Mouse (Mus musculus) adrenal gland, postnatal 0 days (tissue): ENCODE data around the gene Lin28b. TPM values are rescaled to one million over a fixed set of nuclear protein-coding genes. Genes with fewer than 3 reads are reported as not detected.

Source experiments
- polyA plus RNA-seq: library from polyadenylated mRNA; unstranded; fragments of >200 nt; fragmentation: Nextera tagmentation; extraction: Ambion mirVana; gene quantifications from 2 replicates; pipeline ENCODE4 v1.2.1, GENCODE M21; 2015

The Lin28b gene
- 0.39 and 0.60 TPM in 2 replicates for polyA plus RNA-seq

DNA sequence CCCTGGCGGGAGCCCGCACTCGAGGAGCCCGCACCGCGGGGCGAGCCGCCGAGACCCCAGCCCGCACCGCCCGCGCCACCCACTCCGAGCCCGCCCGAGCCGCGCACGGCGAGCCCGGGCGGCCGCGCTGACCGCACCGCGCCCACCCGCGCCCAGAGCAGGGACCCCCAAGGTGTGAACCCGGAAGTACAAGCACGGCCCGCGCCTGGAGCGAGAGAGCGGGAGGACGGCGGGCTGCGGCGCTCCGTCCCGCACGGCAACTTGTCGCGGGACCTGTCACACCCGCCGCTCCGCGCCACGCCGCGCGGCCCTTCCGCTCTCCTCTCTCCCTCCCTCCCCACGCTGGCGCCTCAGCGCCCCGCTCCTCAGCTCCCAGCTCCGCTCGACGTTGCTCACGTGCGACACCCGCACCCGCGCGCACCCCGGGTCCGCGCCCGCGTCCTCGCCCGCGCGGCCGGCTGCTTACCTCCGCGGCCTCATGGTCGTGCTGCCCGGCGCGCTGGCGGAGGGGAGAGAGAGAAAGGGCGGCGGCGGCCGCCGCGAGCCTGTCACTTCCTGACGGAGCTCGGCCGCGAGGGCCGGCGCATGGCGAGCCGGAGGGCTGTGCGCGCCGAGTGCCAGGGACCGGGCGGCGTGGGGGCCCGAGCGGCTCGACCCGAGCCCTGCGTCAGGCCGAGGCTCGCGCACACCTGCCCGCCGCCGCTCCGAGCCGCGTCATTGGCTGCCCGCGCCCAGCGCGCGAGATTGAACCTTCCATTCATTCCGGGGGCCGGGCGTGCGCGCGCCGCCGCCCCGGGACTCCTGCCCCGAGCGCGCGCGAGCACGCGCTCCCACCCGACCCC lies at the start of gene Lin28b:
Gene Lin28b (minus strand): TSS at position 635 of the 842 bp plus-strand sequence.

DNA sequence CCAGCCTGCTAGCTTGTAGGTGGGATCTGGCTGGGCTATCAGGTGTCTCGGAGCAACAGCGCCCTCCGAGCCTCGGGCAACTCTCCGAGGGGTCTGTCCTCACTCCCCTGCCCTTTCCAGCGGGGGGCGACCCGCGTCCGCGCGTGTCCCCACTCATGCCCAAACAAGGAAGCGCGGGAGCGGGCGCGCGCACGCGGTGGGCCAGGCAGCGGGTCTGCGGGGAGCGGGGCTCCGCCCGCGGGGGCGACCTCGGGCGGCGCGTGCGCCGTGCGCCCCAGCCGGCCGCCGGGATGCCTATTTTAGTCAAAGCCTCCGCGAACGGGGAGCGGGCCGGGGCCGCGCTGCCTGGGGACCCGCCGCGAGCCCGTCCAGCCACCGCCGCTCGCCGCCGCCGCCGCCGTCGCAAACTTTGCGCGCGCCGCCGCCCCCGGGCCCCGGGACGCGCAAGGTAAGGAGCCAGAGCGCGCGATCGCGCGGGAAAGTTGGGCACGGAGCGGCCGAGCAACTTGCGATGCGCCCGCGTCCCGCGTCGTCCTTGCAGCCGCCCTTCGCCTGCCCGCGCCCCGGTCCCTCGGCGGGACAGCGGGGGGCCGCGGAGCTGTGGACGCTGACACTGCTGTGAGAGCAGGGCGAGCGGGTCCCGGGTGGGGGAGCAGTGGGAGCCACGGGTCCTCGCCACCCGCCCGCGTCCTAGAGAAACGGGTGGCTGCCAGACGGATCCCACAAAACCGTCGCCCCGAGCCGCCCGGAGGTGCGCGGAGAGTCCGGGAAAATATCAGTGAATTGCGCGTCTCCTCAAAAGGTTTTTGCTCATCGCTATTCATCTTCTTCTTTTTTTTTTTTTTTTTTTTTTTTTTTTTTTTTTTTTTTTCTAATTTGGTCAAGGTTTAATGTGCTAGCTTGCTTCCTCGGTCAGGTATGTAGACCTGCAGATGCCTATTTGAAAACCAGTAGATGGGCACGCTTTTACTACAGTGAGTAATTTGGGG lies 150.5 kb downstream of the Lin28b start, which contains the start of gene Bves:
Gene Bves (plus strand): TSS at position 339 of the 989 bp plus-strand sequence.

Other genes starting within 250 kb of the Lin28b start
- gene Bves, start 150.6 kb downstream of the Lin28b start, polyA plus RNA-seq = 0.08 and 0.52 TPM in 2 replicates
- 9.5 and 11.6 TPM in 2 replicates for gene Hace1, start 91.4 kb upstream of the Lin28b start, polyA plus RNA-seq